Mouse (Mus musculus) ES-Bruce4 (cell line): ENCODE data around the gene Fam111a. TPM values are rescaled to one million over a fixed set of nuclear protein-coding genes. Genes with fewer than 3 reads are reported as not detected.

ENCODE experiments used
- H3K27ac ChIP-seq: 2 replicates; pipeline ENCODE4 v1.5.1; 2012; ENCODE audit warnings: low read length, inconsistent platforms; ENCODE audit not compliant: insufficient read depth
- H3K27me3 ChIP-seq: 2 replicates; pipeline ENCODE4 v1.6.1; 2012; ENCODE audit warnings: mild to moderate bottlenecking, low read length, inconsistent platforms; ENCODE audit not compliant: control insufficient read depth, poor library complexity, insufficient read depth, severe bottlenecking
- H3K36me3 ChIP-seq: 2 replicates; pipeline ENCODE4 v1.6.1; 2012; ENCODE audit warnings: inconsistent platforms, mild to moderate bottlenecking, low read length, moderate library complexity; ENCODE audit not compliant: control insufficient read depth, poor library complexity, insufficient read depth, severe bottlenecking
- H3K4me1 ChIP-seq: one replicate; pipeline ENCODE4 v1.8.1; 2011; ENCODE audit warnings: low read length; ENCODE audit not compliant: control insufficient read depth, insufficient read depth
- H3K4me3 ChIP-seq: 2 replicates; pipeline ENCODE4 v1.5.1; 2011; ENCODE audit warnings: low read depth, mild to moderate bottlenecking, low read length
- H3K9ac ChIP-seq: 2 replicates; pipeline ENCODE4 v1.6.1; 2012; ENCODE audit warnings: low read depth, mild to moderate bottlenecking, inconsistent platforms; ENCODE audit not compliant: poor library complexity, severe bottlenecking
- H3K9me3 ChIP-seq: replicated peaks from 2 replicates; pipeline ENCODE4 v1.6.1; 2012; ENCODE audit warnings: mild to moderate bottlenecking, low read length, inconsistent platforms; ENCODE audit not compliant: control insufficient read depth, poor library complexity, insufficient read depth, severe bottlenecking
- CTCF ChIP-seq: IDR thresholded peaks from one replicate; pipeline ENCODE4 v1.8.1; 2011; ENCODE audit warnings: low read depth, low read length
- EP300 ChIP-seq: IDR thresholded peaks from 2 replicates; pipeline ENCODE4 v1.6.1; 2011; ENCODE audit warnings: low read depth, low read length; ENCODE audit not compliant: insufficient read depth
- POLR2A ChIP-seq: IDR thresholded peaks from one replicate; pipeline ENCODE4 v1.8.1; 2011; ENCODE audit warnings: low read length; ENCODE audit not compliant: insufficient read depth
- polyA plus RNA-seq: library from polyadenylated mRNA; stranded (reverse); fragments of >200 nt; gene quantifications from 2 replicates; pipeline ENCODE4 v1.2.4, GENCODE M21; 2011; ENCODE audit warnings: low read depth; ENCODE audit not compliant: missing spikeins, insufficient read depth, insufficient read length

Gene Fam111a
- polyA plus RNA-seq, 1 experiment = 17.2 TPM

- TF ChIP-seq POLR2A (no peak), EP300 (no peak), CTCF (no peak)
- Histone ChIP-seq H3K27me3 (no peaks in the 10 kb centered on the region), H3K4me3 (no peak overlapping the region), H3K9me3 (no peaks in the 10 kb centered on the region), H3K9ac (no peak overlapping the region), H3K36me3 (no peaks in the 10 kb centered on the region), H3K27ac (no peak overlapping the region), H3K4me1 (no peaks in the 10 kb centered on the region)
Measured at GRCm38 (mm10) chr19:12567011-12567410, 21.5 kb downstream of the Fam111a start.

- Histone ChIP-seq H3K9me3 (no peaks in the 10 kb centered on the region), H3K4me3 (no peak overlapping the region)
- TF ChIP-seq POLR2A (no peak), CTCF (no peak), EP300 (no peak)
Measured at GRCm38 (mm10) chr19:12570866-12571265, 25.3 kb downstream of the Fam111a start.

GRCm38 (mm10) chr19:12571687-12572086, 26.1 kb downstream of the Fam111a start:
- H3K27ac ChIP-seq = no peak overlapping the region
- no peaks in the 10 kb centered on the region for H3K4me1 ChIP-seq
- no peaks in the 10 kb centered on the region for H3K9me3 ChIP-seq
- H3K27me3 ChIP-seq = no peaks in the 10 kb centered on the region
- H3K9ac ChIP-seq = no peak overlapping the region
- no peak for TF ChIP-seq POLR2A
- no peak for TF ChIP-seq EP300
- TF ChIP-seq CTCF = no peak
- H3K4me3 ChIP-seq = no peak overlapping the region
- H3K36me3 ChIP-seq = no peaks in the 10 kb centered on the region

More at GRCm38 (mm10) chr19:12570866-12571265, 25.3 kb downstream of the Fam111a start:
- no peaks in the 10 kb centered on the region for H3K4me1 ChIP-seq
- H3K9ac ChIP-seq = no peak overlapping the region
- no peaks in the 10 kb centered on the region for H3K36me3 ChIP-seq
- no peak overlapping the region for H3K27ac ChIP-seq
- no peaks in the 10 kb centered on the region for H3K27me3 ChIP-seq

GRCm38 (mm10) chr19:12572614-12573265, 27.2 kb downstream of the Fam111a start:
- no peaks in the 10 kb centered on the region for H3K27me3 ChIP-seq
- no peaks in the 10 kb centered on the region for H3K4me1 ChIP-seq
- no peak for TF ChIP-seq EP300
- no peak for TF ChIP-seq POLR2A
- no peak for TF ChIP-seq CTCF
- peak overlapping the region; percentile 9; the same call in 1 of the 2 replicates for H3K4me3 ChIP-seq
- no peak overlapping the region for H3K27ac ChIP-seq
- no peaks in the 10 kb centered on the region for H3K9me3 ChIP-seq
- H3K9ac ChIP-seq = no peak overlapping the region
- H3K36me3 ChIP-seq = no peaks in the 10 kb centered on the region

GRCm38 (mm10) chr19:12573266-12574011, 27.9 kb downstream of the Fam111a start:
- TF ChIP-seq POLR2A (no peak), EP300 (no peak), CTCF (no peak)
- H3K36me3 ChIP-seq = no peaks in the 10 kb centered on the region
- H3K27ac ChIP-seq = no peak overlapping the region
- H3K9me3 ChIP-seq = no peaks in the 10 kb centered on the region
- H3K4me3 ChIP-seq = peak overlapping the region; percentile 47
- no peaks in the 10 kb centered on the region for H3K27me3 ChIP-seq
- H3K9ac ChIP-seq = no peak overlapping the region
- H3K4me1 ChIP-seq = no peaks in the 10 kb centered on the region

- Histone ChIP-seq H3K27me3 (no peaks in the 10 kb centered on the region), H3K4me3 (peak overlapping the region; percentile 47), H3K36me3 (no peaks in the 10 kb centered on the region), H3K4me1 (no peaks in the 10 kb centered on the region), H3K9ac (no peak overlapping the region), H3K27ac (no peak overlapping the region), H3K9me3 (no peaks in the 10 kb centered on the region)
- no peak for TF ChIP-seq CTCF
Measured at GRCm38 (mm10) chr19:12574012-12574407, 28.5 kb downstream of the Fam111a start.
